In the genomic region with DNA sequence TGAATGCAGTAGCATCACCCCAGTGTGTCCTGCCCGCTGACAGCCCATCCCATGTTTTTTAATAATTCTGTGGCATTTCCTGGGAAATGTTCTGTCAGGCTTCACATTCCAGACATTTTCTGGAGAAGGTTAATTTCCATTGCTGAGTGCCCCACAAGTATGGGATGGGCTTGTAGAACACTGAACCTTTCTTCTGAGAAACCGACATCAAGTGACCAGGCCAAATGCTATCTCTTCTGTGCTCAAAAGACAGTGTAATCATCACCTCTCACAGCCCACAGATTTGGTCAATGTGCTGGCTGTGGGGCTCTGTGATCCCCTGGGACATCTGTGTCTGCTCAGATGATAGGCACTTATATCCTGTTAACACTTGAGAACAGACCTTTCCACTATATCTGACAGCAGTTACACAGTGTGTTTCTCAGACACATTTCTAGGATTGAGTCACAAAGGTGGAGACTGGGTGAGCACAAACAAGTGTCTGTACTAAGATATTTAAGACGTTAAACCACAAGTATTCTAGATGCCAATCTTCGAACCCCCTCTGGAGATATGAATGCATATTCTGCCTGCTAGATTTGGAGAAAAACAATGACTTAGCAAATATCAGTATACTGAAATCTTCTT, we compare ENCODE assay signal across 1 mouse cellular context.
TF ChIP-seq lines count a peak whose summit lies in the region.

No protein-coding gene starts in this region.

TF ChIP-seq in CH12.LX, 34 proteins besides CTCF, POLR2A, EP300 and RAD21 (continued from another document):
- TF ChIP-seq USF1 (IDR thresholded peaks at IDR 0.05; ENCODE audit: low read depth, low read length) (no peak), ELF1 (IDR thresholded peaks at IDR 0.05; ENCODE audit: low read depth, low read length) (no peak), CHD2 (IDR thresholded peaks at IDR 0.05; ENCODE audit: low read length) (peak; percentile 46; the same call in 1 of the 2 replicates), ETS1 (conservative IDR thresholded peaks at IDR 0.05; ENCODE audit: low read depth, low read length) (peak; percentile 85), MYC (IDR thresholded peaks at IDR 0.05; ENCODE audit: low read depth, low read length) (peak; percentile 59), ZKSCAN1 (IDR thresholded peaks at IDR 0.05; ENCODE audit: borderline replicate concordance, low read depth, low read length) (no peak)
